Mouse (Mus musculus) liver, adult (tissue): ENCODE data around the gene Aif1.

Experiments used
- GATA4 ChIP-seq: IDR thresholded peaks from 2 replicates; pipeline ENCODE4 v1.6.1; 2014; ENCODE audit warnings: mild to moderate bottlenecking, low read length; ENCODE audit not compliant: insufficient replicate concordance

The Aif1 gene

DNA sequence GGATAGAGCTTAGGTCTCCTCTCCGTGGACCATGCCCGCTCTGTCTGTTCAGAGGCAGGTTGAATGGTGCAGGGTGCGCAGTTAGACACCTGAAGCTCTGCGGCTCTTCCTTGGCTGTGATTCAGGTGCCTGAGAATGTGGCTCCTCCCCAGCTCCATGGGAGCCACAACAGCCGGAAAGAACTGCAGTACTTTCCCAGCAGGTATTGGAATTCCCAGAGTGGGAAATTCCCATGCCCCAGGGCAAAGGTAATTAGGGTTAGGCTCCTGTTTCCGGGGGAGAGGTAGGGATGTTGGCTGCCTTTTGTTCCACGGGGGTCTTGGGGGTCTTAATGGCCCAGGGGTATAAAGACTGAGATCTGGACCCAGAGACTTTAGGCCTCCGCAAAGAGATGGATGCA, 23.1 kb upstream of the Aif1 start:
- TF ChIP-seq GATA4 = no peak

DNA sequence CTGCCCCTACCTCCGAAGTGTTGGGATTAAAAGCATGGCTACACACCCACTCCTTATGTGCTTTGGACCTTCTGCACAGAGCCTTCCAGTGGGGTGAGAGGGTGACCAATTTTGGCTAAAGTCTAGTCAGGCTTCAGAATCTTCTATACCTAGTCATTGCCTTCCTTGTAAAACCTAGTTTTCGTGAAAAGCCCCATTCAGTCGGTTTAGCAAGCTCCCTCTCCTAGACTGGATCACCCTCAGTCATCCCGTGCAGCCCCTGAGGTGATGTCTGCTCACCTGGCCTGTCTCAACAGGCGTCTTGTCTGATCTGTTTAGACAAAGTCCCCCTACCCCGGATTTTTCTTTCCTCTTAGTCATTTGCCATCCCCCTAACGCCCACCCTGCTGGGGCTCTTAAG, 22.2 kb upstream of the Aif1 start:
- TF ChIP-seq GATA4 = no peak

DNA sequence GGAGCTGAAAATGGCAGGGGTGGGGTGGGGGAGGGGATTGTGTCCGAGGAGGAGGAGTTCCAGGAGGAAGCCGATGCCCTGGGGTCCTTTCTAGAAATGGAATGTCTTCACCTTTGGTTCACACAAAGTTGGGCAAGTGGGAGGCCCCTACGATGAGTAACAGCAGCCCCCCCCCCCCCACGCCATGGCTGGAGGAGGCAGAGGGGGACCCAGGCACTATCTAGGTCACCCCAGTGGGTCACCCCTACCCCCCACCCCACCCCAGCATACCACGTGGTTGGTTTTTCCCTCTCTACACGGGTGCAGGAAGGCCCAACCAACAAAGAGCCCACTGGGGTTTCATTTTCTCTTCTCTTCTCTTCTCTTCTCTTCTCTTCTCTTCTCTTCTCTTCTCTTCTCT, 21.3 kb upstream of the Aif1 start:
- no peak for TF ChIP-seq GATA4

DNA sequence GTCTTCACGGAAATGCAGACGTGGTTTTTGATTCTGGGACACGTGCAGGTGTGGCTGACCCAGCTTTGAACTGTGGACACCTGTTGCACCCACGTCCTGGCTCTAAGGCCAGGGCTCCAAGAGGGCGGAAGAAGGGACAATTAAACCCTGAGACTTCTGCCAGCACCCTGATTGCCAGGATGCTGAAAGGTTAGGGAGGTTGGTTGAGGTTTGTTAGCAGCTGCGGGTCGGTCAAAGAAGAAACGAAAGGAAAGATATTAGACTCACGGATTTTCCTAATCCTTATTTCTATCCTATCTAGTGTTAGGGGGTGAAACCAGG, 20.4 kb upstream of the Aif1 start:
- no peak for TF ChIP-seq GATA4

DNA sequence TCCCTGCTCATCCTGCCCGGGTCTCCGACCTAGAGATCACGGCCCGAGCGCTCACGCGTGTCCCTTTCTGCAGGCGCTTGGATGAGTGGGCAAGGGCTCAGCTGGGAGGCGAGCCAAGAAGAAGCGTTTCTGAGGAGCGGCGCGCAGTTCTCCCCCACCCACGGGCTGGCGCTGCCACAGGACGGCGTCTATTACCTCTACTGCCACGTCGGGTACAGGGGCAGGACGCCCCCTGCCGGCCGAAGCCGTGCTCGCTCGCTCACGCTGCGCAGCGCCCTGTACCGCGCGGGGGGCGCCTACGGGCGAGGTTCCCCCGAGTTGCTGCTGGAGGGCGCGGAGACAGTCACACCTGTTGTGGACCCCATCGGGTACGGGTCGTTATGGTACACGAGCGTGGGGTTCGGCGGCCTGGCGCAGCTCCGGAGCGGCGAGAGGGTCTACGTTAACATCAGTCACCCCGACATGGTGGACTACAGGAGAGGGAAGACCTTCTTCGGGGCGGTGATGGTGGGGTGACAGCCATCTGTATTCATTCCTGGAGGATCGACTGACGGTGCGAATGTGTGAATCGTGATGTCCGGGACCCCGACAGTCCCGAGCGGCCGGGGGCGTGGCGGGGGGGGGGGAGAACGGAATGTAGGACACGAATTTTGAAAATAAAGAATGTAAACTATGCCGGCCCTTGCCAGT, 19.9 kb upstream of the Aif1 start:
- TF ChIP-seq GATA4 = no peak; the same call in 1 of the 2 replicates

DNA sequence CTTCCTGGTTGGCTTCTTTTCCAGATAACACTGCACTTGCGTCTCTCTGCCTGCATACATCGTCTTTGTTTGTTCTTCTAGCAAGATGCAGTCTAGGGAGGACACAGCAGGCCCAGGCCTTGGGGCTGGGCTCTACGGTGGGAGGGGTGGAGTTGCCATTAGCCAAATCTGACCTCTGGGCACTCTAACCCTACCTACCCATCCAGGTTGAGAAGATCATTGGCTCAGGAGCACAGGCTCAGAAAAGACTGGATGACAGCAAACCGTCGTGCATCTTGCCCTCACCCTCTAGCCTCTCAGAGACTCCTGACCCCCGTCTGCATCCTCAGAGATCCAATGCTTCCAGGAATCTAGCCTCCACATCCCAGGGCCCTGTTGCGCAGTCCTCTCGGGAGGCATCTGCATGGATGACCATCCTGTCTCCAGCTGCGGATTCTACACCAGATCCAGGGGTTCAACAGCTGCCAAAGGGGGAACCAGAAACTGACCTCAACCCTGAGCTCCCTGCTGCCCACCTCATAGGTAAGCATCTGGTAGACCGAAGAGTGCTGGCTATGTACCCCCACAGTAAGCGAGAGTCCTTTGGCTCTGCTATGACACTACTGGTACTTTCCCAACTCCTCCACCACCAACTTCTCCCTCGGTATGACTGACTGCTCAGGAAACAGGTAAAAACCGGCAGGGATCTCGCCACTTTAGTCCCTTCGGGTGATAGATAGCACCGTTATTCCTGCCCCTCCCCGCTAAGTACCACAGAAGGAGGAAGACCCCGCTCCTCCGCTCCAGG, 19.2 kb upstream of the Aif1 start:
- TF ChIP-seq GATA4 = no peak

DNA sequence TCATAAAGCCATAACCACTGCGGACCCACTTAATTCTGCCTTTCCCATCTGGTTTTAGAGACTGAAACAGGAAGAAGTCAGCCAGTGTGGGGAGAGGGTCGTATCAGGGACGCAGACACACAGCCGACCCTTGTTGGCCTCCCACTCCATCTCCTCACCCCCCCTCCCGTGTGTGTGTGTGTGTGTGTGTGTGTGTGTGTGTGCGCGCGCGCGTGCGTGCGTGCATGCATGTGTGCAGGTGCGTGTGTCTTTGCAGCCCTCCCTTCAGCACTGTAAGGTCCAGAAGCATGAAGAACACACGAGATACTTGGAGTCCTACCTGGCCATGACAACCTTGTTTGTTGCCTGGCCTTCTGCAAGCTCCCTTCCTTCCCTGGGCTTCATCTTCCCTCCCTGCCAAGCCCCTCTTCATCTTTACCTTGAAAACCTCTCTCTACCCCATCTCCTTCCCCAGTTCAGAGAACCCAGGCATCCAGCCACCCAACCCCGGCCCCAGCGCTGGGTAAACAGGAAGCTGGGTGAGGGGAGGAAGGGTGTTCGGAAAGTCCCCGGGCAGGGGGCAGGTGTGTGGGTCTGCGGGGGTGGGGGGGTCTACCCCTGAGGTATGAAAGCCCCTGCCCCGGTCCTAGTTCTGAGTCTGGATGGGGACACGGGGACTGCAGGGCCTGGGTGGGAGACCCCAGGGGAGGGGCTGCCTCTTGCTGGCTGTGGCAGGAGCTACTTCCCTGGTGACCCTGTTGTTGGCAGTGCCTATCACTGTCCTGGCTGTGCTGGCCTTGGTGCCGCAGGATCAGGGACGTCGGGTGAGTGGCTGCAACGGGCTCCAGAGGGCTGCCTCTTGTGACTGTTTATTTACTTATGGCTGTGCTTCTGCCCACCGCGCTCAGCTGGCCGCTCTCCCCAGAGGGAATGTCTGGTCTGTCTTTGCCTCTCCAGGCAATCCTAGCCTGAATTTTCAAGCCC, 18.3 kb upstream of the Aif1 start, which contains the start of gene Ltb:
Gene Ltb (plus strand): TSS at position 559 of the 963 bp plus-strand sequence.
- no peak for TF ChIP-seq GATA4

DNA sequence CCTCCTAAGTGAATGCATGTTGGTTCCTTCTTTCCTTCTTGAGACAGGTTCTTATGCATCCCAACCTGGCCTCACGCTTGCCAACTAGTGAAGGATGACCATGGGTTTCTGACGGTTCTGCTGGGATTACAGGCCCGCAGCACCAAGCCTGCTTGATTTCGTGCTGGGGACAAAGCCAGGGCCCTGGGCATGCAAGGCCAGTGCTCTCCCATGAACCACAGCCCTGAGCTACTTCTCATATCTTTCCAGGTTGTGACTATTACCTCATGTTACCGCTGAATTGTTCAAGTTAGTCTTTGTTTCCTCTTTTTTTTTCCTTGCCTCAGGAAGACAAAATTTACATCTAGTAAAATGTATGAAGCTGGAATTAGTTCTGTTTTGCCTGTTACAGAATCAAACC, 17.1 kb upstream of the Aif1 start:
- TF ChIP-seq GATA4 = no peak

DNA sequence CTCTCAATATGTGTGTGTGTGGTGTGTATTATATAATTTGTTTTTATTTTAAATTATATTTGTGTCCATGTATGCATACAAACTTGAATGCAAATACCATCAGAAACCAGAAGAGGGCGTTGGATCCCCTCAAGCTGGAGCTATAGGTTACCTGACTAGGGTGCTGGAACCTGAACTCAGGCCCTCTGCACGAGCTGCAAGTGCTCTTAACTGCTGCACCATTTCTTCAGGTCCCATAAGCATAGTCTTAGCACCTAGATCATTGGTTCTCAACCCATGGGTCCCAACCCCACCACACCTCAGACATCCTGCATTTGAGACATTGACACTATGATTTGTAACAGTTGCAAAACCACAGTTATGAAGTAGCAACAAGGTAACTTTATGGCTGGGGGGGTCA, 15.9 kb upstream of the Aif1 start:
- TF ChIP-seq GATA4 = no peak

DNA sequence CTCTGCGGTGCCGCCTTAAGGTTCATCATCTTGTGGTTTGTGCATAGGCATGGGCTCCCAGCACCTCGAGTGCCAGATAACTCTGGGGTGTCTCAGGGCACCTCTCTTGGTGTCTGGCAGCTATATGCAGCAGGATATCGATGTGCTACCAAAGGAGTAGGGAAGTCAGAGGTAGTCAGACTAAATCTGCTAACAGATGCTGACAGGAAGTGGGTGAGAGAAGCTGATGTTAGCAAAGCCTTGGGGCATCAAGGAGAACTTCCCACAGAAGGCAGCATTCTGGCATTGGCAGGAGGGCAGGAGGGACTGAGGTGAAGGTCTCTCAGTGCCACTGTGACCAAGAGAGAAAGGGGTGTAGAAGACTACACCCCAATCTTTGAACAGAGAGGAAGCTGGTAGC, 14.2 kb upstream of the Aif1 start:
- no peak for TF ChIP-seq GATA4

DNA sequence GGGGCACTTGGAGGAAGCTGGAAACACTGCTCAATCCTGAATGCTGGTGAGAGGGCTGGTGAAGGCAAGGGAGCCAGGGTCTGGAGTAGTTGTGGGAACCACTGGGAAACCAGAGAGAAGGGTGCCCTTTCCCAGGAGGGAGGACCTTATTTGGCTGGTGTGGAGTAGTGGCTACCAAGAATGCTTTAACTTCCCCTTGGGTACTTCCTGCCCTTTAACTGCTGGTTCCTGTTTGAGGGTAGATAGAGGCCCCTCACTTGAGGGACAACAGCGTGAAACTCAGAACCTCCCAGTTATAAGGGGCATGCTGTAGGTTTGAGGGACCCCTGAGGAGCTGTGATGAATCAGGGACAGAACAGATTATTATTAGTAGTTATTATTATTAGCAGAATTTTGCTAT, 13.3 kb upstream of the Aif1 start:
- TF ChIP-seq GATA4 = no peak

DNA sequence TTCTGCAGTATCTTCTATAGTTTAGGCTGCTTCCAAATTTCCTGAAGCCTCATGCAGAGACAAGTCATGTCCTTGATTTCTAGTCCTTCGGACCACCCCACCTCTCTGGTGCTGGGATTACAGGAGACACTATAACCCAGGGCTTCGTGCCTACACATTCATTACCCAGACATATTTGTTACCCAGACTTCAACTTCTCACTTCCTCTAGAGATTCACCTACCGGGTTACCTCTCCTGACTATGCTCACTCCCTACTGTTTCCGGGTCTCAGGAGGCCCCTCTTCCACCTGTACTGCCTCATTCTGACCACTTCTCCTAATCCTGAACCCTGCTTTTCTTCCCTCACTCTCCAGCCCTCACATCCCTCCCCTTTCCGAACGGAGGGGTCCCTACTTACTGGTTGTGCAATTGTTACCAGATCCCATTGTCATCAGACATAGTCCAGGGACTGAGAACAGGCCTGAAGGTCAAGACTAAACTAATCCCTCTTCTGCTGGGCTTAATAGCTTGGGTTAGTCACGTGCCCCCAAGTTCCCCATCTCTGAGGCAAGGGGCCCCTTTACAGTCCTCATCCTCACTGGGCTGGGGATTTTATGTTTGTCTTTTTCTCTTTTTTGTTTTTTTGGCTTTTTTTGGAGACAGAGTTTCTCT, 12.2 kb upstream of the Aif1 start, which contains the start of gene Lst1:
Gene Lst1 (minus strand): TSS at position 481 of the 652 bp plus-strand sequence.
- TF ChIP-seq GATA4 = no peak

DNA sequence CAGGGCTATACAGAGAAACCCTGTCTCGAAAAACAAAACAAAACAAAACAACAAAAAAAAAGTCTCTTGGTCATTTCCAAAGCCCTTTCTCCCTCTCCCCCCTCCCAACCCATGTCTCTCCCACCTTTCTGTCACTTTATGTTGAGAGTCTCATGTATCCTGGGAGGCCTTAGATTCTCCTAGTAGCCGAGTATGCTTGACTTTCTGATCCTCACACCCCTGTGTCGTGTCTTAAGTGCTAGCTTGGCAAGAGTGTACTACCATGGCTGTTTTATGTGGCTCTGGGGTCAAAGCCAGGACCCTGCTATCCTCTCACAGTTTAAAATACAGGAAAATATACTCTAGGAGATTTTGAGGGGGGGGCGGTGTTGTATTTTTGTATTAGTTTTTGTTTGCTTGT, 11.5 kb upstream of the Aif1 start:
- TF ChIP-seq GATA4 = no peak

DNA sequence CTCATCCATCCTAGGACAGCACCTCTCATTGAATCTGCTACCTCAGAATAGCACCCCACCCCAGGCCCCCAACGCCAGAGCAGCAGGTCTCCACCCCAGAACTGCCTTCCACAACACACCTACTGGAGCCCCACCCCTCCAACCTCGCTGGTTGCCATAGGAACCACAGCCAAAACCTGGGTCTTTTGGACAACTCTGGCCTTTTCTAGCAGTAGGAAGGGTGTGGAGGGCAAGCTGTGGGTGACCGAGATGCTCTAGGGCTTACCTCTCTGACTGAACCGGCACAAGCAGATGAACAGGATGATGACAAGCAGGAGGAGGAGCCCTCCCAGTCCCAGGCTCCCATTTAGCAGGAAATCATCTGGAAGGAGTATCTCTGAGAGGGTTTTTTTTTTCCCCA, 10.8 kb upstream of the Aif1 start:
- TF ChIP-seq GATA4 = no peak
